Mouse (Mus musculus): Measurements from ENCODE around the gene Gnb2. TPM values are rescaled to one million over a fixed set of nuclear protein-coding genes. Genes with fewer than 3 reads are reported as not detected.

Gene Gnb2
- polyA plus RNA-seq, 1 experiment from 2014 or later: 400 TPM

DNA sequence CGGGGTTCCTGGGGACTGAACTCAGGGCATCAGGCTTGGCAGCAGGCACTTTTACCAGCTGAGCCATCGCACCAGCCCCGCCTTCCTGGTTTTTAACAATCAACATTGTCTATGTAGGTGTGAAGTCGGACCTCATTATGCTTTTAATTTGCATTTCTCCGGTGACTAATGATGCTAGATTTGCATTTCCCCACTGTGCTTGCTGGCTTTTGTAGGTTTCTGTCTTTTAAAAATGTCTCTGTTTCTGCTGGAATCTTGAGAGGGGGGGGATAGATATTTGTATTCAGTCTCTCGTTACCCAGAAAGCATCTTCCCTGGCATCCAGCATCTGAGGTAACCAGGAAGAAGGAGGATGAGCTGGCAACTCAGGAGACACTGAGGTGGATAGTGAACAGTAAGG is 28.2 kb upstream of the Gnb2 start:
- Histone ChIP-seq H3K27me3 (ENCODE audit: low read depth, poor library complexity, severe bottlenecking) (no peaks in the 10 kb centered on the region), H3K4me1 (peaks cover 10% of the 10 kb centered on the region), H3K27ac (replicated peaks) (no peak overlapping the region), H3K4me3 (no peak overlapping the region), H3K9me3 (replicated peaks) (no peaks in the 10 kb centered on the region), H3K36me3 (no peaks in the 10 kb centered on the region)
- 80% methylated on average over 6 of the region's 6 CpGs for WGBS
- no peak for DNase-seq (ENCODE audit: low spot score)

DNA sequence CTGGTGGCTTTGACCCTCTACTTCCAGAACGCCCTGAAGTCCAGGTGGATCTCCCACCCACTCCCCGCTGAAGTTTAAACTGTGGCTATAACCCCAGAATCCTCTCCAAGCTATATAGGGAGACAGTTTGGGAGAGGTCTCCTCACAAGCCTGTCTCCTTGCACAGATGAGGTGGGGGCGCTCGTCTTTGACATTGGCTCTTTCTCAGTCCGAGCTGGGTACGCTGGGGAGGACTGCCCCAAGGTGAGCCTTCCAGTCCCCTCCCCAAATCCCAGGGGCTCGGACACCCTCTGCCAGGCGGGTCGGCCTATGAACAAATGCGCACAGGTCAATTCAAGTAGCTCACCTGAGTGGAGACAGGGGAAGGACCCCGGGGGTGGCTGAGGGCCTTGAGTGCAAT is 20.6 kb upstream of the Gnb2 start:
- Histone ChIP-seq H3K4me3 (peak overlapping the region; percentile 54), H3K4me1 (peaks cover 15% of the 10 kb centered on the region), H3K27me3 (ENCODE audit: low read depth, poor library complexity, severe bottlenecking) (peaks cover 20% of the 10 kb centered on the region), H3K9me3 (replicated peaks) (no peaks in the 10 kb centered on the region), H3K36me3 (no peaks in the 10 kb centered on the region), H3K27ac (replicated peaks) (peak overlapping the region; percentile 70; the same call in 1 of the 2 replicates)
- DNase-seq (ENCODE audit: low spot score): no peak
- 47% methylated on average over 11 of the region's 11 CpGs for WGBS

DNA sequence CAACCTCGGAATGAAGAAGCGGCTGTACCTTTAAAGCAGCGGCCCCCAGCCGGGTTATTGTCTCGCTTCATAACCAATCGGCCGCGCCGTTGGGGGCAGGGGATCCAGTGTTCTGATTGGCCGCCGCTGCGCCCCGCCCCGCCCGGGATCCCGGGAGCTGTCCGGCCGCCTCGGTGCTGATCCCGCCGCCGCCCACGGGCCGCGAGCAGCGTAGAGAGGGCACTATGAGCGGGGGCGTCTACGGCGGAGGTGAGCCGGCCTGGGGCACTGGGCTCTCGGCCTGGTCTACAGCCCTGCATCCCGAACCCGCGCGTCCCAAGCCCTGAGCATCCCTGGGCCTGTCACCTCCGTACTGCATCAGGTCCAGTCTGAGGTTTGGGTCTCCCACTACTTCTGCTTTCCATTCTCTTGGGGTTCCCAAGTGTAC is 20.1 kb upstream of the Gnb2 start, which contains the start of gene Actl6b:
Actl6b (plus strand) TSS at position 107 of the 427 bp plus-strand sequence.
- peak within 1 kb of the TSS; percentile 54 for H3K4me3 ChIP-seq
- peak within 1 kb of the TSS; percentile 70 for H3K27ac ChIP-seq (replicated peaks)
- no peaks in the 10 kb centered on the region for H3K9me3 ChIP-seq (replicated peaks)
- peaks cover 20% of the 10 kb centered on the region for H3K27me3 ChIP-seq (ENCODE audit: low read depth, poor library complexity, severe bottlenecking)
- no peaks in the 10 kb centered on the region for H3K36me3 ChIP-seq
- peaks cover 15% of the 10 kb centered on the region for H3K4me1 ChIP-seq
- 2% methylated on average over 37 of the region's 37 CpGs for WGBS
- peak; percentile 85 for DNase-seq (ENCODE audit: low spot score)

DNA sequence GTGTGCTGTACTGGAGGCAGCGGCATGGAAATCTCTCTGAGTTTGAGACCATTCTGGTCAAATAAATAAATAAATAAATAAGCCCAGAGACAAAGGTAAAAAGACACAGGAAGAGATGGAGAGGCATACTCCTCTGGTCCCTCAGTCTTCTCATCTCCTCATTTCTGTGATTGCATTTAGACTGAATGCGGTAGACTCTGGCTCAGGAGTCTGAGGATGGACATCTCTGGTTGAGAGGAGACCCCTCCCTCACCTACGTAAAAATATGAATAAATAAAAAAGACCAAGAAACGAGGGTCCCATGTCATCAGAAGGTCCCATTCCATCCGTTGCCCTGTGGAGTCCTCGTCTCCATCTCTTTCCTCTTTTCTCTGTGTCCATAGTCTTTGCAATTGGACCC is 19.7 kb upstream of the Gnb2 start:
- no peaks in the 10 kb centered on the region for H3K9me3 ChIP-seq (replicated peaks)
- peaks cover 20% of the 10 kb centered on the region for H3K27me3 ChIP-seq (ENCODE audit: low read depth, poor library complexity, severe bottlenecking)
- 27% methylated on average over 6 of the region's 6 CpGs for WGBS
- peak overlapping the region; percentile 54 for H3K4me3 ChIP-seq
- H3K36me3 ChIP-seq: no peaks in the 10 kb centered on the region
- H3K27ac ChIP-seq (replicated peaks): peak overlapping the region; percentile 70; the same call in 1 of the 2 replicates
- no peak for DNase-seq (ENCODE audit: low spot score)
- H3K4me1 ChIP-seq: peaks cover 15% of the 10 kb centered on the region

DNA sequence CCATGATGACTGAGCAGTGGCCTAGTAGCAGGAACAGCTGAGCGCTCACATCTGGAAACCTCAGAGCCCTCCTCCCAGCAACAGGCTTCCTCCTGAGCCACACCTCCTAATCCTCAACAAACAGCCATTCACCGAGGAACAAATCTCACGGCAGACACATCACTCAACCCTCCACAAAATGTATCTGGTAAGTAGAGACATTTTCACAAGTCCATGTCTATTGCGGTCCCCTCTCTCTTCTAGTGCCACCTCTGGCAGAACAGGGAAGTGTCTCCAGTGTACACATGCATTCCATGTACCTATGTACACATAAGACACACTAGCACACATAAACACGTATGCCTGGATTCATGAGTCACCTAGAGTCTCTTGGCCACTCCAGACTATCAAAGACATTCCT is 17.8 kb upstream of the Gnb2 start:
- no peaks in the 10 kb centered on the region for H3K9me3 ChIP-seq (replicated peaks)
- H3K27me3 ChIP-seq (ENCODE audit: low read depth, poor library complexity, severe bottlenecking): peaks cover 20% of the 10 kb centered on the region
- no peaks in the 10 kb centered on the region for H3K36me3 ChIP-seq
- H3K4me1 ChIP-seq: peaks cover 15% of the 10 kb centered on the region
- H3K4me3 ChIP-seq: no peak overlapping the region
- WGBS: 70% methylated on average over 5 of the region's 5 CpGs
- no peak overlapping the region for H3K27ac ChIP-seq (replicated peaks)
- no peak for DNase-seq (ENCODE audit: low spot score)

DNA sequence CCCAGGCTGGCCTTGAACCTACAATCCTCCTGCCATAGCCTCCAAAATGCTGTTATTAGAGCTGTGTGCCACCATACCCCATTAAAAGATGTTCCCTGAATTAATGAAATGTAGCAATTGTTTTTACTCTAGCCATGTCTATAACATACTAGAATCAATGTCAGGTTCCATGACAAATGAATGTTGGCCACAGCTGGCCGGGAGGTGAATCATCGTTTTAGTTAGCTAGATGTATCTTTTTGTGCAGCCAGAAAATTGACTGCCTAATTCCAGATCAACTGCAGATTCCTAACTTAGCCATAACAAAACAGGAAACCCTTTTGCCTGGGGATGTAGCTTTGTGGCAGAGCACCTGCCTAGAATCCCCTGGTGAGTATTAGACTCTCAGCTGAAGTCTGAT is 16.5 kb upstream of the Gnb2 start:
- Histone ChIP-seq H3K27me3 (ENCODE audit: low read depth, poor library complexity, severe bottlenecking) (peaks cover 15% of the 10 kb centered on the region), H3K4me1 (peaks cover 15% of the 10 kb centered on the region), H3K9me3 (replicated peaks) (no peaks in the 10 kb centered on the region), H3K4me3 (no peak overlapping the region), H3K36me3 (no peaks in the 10 kb centered on the region), H3K27ac (replicated peaks) (no peak overlapping the region)
- WGBS: 86% methylated on average over 2 of the region's 2 CpGs
- no peak for DNase-seq (ENCODE audit: low spot score)

DNA sequence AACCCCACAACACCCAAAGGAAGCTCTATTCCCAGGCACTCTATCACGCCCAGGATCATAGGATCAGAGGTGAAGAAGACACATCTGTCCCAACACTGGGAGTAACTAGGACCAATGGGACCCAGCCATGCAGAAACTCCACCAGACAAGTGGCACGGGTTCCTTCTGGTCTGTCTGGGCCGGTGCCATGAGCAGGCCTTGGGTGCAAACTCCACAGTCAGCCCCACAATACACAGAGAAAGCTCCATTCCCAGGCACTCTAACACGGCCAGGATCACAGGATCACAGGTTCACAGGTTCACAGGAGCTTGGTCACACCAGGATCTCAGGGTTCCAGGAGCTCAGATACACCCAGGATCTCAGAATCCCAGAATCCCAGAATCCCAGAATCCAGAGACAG is 12.3 kb upstream of the Gnb2 start:
- DNase-seq (ENCODE audit: low spot score): no peak
- Histone ChIP-seq H3K27me3 (ENCODE audit: low read depth, poor library complexity, severe bottlenecking) (no peaks in the 10 kb centered on the region), H3K4me1 (no peaks in the 10 kb centered on the region), H3K9me3 (replicated peaks) (no peaks in the 10 kb centered on the region), H3K36me3 (no peaks in the 10 kb centered on the region), H3K27ac (replicated peaks) (no peak overlapping the region), H3K4me3 (no peak overlapping the region)
- 75% methylated on average over 4 of the region's 4 CpGs for WGBS

DNA sequence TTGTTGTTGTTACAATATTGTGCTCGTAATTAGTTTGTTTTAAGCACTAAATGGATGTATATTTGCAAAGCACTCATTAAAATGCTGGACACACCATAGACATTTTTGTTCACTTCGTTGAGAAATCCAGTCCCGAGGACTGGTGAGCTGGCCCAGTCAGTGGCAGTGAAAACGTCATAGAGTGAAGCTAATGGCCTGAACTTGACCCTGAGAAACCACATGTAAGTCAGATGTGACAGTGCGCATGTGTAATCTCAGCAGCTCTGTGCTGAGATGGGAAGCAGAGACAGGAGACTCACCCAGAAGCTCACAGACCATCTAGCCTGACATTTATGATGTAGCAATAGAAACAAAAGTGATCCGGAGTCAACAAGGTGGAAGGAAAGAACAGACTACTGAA is 11.6 kb upstream of the Gnb2 start:
- DNase-seq (ENCODE audit: low spot score): no peak
- no peaks in the 10 kb centered on the region for H3K9me3 ChIP-seq (replicated peaks)
- whole genome bisulfite sequencing: 81% methylated on average over 6 of the region's 6 CpGs
- no peak overlapping the region for H3K4me3 ChIP-seq
- H3K27me3 ChIP-seq (ENCODE audit: low read depth, poor library complexity, severe bottlenecking): no peaks in the 10 kb centered on the region
- H3K27ac ChIP-seq (replicated peaks): no peak overlapping the region
- no peaks in the 10 kb centered on the region for H3K36me3 ChIP-seq
- no peaks in the 10 kb centered on the region for H3K4me1 ChIP-seq

DNA sequence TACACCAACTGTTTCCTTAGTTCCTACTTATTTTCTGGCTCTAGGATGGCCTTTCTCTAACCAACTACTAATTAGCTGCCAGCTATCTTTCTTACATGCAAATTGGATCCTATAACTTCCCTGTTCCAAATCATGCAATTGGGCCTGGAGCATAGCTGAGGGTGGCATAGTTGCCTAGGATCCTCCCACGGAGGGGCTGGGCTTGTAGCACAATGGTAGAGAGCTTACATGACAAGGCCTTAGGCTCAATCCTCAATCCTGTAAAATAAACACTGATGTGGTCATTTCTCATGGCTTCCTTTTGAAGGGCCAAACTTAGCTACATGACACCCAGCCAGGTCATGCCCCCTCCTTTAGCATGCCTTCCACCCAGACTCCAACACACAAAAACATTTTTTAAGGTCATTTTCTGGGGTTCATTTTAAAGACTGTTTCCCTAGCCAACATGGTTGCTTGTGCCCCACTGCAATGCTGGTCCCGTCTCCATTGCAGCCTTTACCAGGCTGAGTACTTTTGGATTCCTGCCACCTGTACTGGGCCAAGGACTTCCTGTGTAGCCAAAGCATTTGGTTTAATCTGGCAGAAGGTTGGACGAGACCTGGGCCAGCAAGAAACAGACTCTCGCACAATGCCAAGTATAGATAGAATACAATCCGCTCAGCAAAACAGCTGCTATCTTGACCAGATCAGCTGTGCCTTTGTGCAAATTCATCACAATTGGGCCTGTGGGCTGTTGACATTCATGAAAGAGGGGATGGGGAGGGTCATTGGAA is 8.6 kb upstream of the Gnb2 start:
- H3K27me3 ChIP-seq (ENCODE audit: low read depth, poor library complexity, severe bottlenecking): no peaks in the 10 kb centered on the region
- no peak overlapping the region for H3K4me3 ChIP-seq
- no peaks in the 10 kb centered on the region for H3K36me3 ChIP-seq
- H3K9me3 ChIP-seq (replicated peaks): no peaks in the 10 kb centered on the region
- WGBS: 81% methylated on average over 5 of the region's 5 CpGs
- DNase-seq (ENCODE audit: low spot score): no peak
- H3K27ac ChIP-seq (replicated peaks): no peak overlapping the region
- H3K4me1 ChIP-seq: peaks cover 5% of the 10 kb centered on the region; the same call in 1 of the 2 replicates

DNA sequence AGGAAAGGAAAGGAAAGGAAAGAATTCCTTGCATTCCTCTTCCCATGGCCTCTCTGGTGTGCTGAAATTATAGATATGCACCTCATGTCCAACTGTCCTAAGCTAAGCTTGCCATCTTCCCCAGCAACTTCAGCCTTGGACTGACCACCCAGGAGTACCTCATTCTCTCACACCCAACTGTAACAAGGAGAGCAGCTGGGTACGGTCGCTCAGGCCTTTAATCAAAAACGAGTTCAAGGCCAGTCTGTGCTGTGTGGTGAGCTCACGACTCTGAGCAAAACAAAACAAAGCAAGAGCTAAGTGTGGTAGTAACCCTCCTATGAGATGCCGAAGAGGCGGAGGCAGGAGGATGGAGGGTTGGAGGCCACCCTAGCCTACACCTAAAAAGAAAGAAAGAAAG is 7.7 kb upstream of the Gnb2 start:
- Histone ChIP-seq H3K4me3 (no peak overlapping the region), H3K4me1 (peaks cover 5% of the 10 kb centered on the region; the same call in 1 of the 2 replicates), H3K27me3 (ENCODE audit: low read depth, poor library complexity, severe bottlenecking) (no peaks in the 10 kb centered on the region), H3K27ac (replicated peaks) (no peak overlapping the region), H3K9me3 (replicated peaks) (no peaks in the 10 kb centered on the region), H3K36me3 (no peaks in the 10 kb centered on the region)
- 83% methylated on average over 6 of the region's 6 CpGs for WGBS
- DNase-seq (ENCODE audit: low spot score): no peak

DNA sequence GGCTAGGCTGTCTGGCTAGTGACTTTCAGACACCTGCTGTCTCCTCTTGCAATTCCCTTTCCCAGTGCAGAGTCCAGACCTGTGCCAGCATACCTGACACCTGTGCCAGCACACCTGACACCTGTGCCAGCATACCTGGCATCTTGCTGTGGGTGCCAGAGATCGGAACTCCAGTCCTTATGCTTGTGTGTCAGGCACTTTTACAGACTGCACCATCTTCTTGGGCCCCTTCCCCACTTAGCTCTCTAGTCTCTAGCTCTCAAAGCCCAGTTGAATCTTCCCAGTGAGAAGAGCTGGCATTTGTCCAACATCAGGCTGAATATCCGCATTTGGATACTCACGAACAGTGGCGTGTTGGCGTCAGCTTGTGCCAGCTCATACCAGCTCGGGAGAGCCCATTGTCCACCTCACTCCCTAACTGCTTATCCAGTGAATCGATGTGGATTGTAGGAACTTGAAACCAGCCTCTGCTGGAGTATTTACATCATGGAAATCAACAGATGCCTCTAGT is 6.0 kb upstream of the Gnb2 start:
- H3K4me3 ChIP-seq: no peak overlapping the region
- H3K27ac ChIP-seq (replicated peaks): no peak overlapping the region
- H3K9me3 ChIP-seq (replicated peaks): no peaks in the 10 kb centered on the region
- no peak for DNase-seq (ENCODE audit: low spot score)
- no peaks in the 10 kb centered on the region for H3K27me3 ChIP-seq (ENCODE audit: low read depth, poor library complexity, severe bottlenecking)
- H3K4me1 ChIP-seq: peaks cover 5% of the 10 kb centered on the region; the same call in 1 of the 2 replicates
- H3K36me3 ChIP-seq: no peaks in the 10 kb centered on the region
- WGBS: 80% methylated on average over 7 of the region's 7 CpGs

DNA sequence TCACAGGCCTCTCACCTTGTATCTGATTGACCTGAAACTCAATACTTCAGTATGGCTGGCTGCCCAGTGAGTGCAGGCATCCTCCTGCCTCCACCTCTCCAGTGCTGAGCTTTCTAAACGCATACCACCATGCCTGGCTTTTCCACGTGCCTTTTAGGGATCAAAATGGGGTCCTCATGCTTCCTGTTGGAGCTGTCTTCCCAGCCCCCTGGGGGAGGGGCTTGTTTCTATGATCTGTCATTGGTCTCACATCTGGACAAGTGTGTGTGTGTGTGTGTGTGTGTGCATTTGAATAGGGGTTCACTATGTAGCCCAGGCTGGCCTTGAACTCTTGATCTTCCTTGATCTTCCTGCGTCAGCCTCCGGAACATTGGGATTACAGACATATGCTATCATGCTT is 4.2 kb upstream of the Gnb2 start:
- peaks cover 12% of the 10 kb centered on the region for H3K4me1 ChIP-seq
- H3K27ac ChIP-seq (replicated peaks): no peak overlapping the region
- WGBS: 62% methylated on average over 4 of the region's 4 CpGs
- no peak for DNase-seq (ENCODE audit: low spot score)
- no peaks in the 10 kb centered on the region for H3K9me3 ChIP-seq (replicated peaks)
- no peak overlapping the region for H3K4me3 ChIP-seq
- H3K36me3 ChIP-seq: no peaks in the 10 kb centered on the region
- H3K27me3 ChIP-seq (ENCODE audit: low read depth, poor library complexity, severe bottlenecking): no peaks in the 10 kb centered on the region

DNA sequence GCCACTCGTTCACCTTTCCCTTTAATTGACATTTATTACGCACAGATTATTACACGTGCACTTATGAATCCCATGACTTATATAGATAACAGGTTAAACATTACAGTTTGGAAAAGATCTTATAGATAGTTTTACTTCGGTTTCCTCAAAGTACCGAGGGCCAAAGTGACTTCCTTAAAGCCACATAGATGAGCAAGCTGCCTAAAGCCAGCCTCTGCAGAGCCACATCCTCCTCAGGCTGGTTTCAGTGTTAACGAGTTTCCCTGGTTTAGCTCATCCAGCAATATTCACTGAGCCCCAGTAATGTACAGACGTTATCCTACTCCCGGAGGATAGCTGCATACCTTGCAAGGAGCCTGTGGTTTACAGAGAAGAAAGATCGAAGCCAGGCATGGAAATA is 2.0 kb upstream of the Gnb2 start:
- no peak overlapping the region for H3K4me3 ChIP-seq
- DNase-seq (ENCODE audit: low spot score): no peak
- no peaks in the 10 kb centered on the region for H3K9me3 ChIP-seq (replicated peaks)
- peaks cover 27% of the 10 kb centered on the region for H3K4me1 ChIP-seq
- peaks cover 3% of the 10 kb centered on the region; the same call in 1 of the 2 replicates for H3K36me3 ChIP-seq
- 86% methylated on average over 9 of the region's 9 CpGs for WGBS
- no peak overlapping the region for H3K27ac ChIP-seq (replicated peaks)
- H3K27me3 ChIP-seq (ENCODE audit: low read depth, poor library complexity, severe bottlenecking): no peaks in the 10 kb centered on the region

All from midbrain, embryonic 10.5 days (tissue).